Mouse (Mus musculus) limb, embryonic 15.5 days (tissue): ENCODE measurements around the gene Sun3. TPM values are rescaled to one million over a fixed set of nuclear protein-coding genes. Genes with fewer than 3 reads are reported as not detected.

Source experiments
- ATAC-seq: fragments of 200-750 bp; cut with Nextera tagmentation; 2 replicates; pipeline ENCODE4 v1.8.0; 2017; ENCODE audit warnings: low read depth, moderate TSS enrichment; ENCODE audit not compliant: insufficient number of reproducible peaks, low FRiP score, low TSS enrichment
- H3K27ac ChIP-seq: fragments of 300-500 bp; sonication (generic); 2 replicates; pipeline ENCODE4 v1.5.1; 2015; ENCODE audit warnings: moderate library complexity, mild to moderate bottlenecking, inconsistent platforms
- H3K27me3 ChIP-seq: fragments of 300-500 bp; sonication (generic); 2 replicates; pipeline ENCODE4 v1.6.1; 2015; ENCODE audit warnings: inconsistent platforms
- H3K36me3 ChIP-seq: fragments of 300-500 bp; sonication (generic); 2 replicates; pipeline ENCODE4 v1.6.1; 2015; ENCODE audit warnings: inconsistent platforms
- H3K4me1 ChIP-seq: fragments of 300-500 bp; sonication (generic); 2 replicates; pipeline ENCODE4 v1.6.1; 2015; ENCODE audit warnings: inconsistent platforms
- H3K4me2 ChIP-seq: fragments of 300-500 bp; sonication (generic); 2 replicates; pipeline ENCODE4 v1.6.1; 2015; ENCODE audit warnings: mild to moderate bottlenecking, inconsistent platforms
- H3K4me3 ChIP-seq: fragments of 300-500 bp; sonication (generic); 2 replicates; pipeline ENCODE4 v1.5.1; 2015; ENCODE audit warnings: mild to moderate bottlenecking, inconsistent platforms
- H3K9ac ChIP-seq: fragments of 300-500 bp; sonication (generic); 2 replicates; pipeline ENCODE4 v1.6.1; 2015; ENCODE audit warnings: inconsistent platforms
- H3K9me3 ChIP-seq: fragments of 300-500 bp; sonication (generic); 2 replicates; pipeline ENCODE4 v1.6.1; 2016; ENCODE audit warnings: inconsistent platforms
- WGBS: fragments of 180-500 bp; shearing (Covaris S2); methylation state at CpG from one replicate; pipeline ENCODE4 v1.1.7; 2015; 5-methylcytosine and 5-hydroxymethylcytosine counted together
- polyA plus RNA-seq: library from polyadenylated mRNA; unstranded; fragments of >200 nt; fragmentation: Nextera tagmentation; extraction: Ambion mirVana; gene quantifications from 2 replicates; pipeline ENCODE4 v1.2.1, GENCODE M21; 2015

The Sun3 gene
- not detected in 2 replicates for polyA plus RNA-seq

- H3K36me3 ChIP-seq: no peaks in the 10 kb centered on the region
- 1% methylated on average over 18 of the region's 18 CpGs for WGBS
- H3K4me3 ChIP-seq: peak within 1 kb of the TSS; percentile 41
- H3K27ac ChIP-seq: no peak within 1 kb of the TSS
- H3K27me3 ChIP-seq: peaks cover 29% of the 10 kb centered on the region
- peaks cover 10% of the 10 kb centered on the region; the same call in 1 of the 2 replicates for H3K4me1 ChIP-seq
- peak within 1 kb of the TSS; percentile 79 for H3K4me2 ChIP-seq
- no peak within 1 kb of the TSS for H3K9ac ChIP-seq
- H3K9me3 ChIP-seq: no peaks in the 10 kb centered on the region
- peak; percentile 53; the same call in 1 of the 2 replicates for ATAC-seq
These were observed at the start of gene Sun3 for GRCm38 (mm10) chr11:9048703-9049060. Sun3 (minus strand) TSS chr11:9048991.

- no peak overlapping the region for H3K4me2 ChIP-seq
- no peaks in the 10 kb centered on the region for H3K27me3 ChIP-seq
- H3K36me3 ChIP-seq: no peaks in the 10 kb centered on the region
- H3K4me1 ChIP-seq: no peaks in the 10 kb centered on the region
- H3K9me3 ChIP-seq: no peaks in the 10 kb centered on the region
- no peak for ATAC-seq
- H3K4me3 ChIP-seq: no peak overlapping the region
- no peak overlapping the region for H3K9ac ChIP-seq
- H3K27ac ChIP-seq: no peak overlapping the region
- WGBS: 76% methylated on average over 3 of the region's 3 CpGs
These were observed 27.7 kb upstream of the Sun3 start for GRCm38 (mm10) chr11:9076444-9076843.

GRCm38 (mm10) chr11:9060484-9060883 is 11.7 kb upstream of the Sun3 start:
- H3K9ac ChIP-seq: no peak overlapping the region
- H3K27me3 ChIP-seq: no peaks in the 10 kb centered on the region
- H3K9me3 ChIP-seq: no peaks in the 10 kb centered on the region
- ATAC-seq: no peak
- no peaks in the 10 kb centered on the region for H3K4me1 ChIP-seq
- H3K4me2 ChIP-seq: no peak overlapping the region
- no peaks in the 10 kb centered on the region for H3K36me3 ChIP-seq
- no peak overlapping the region for H3K27ac ChIP-seq
- 32% methylated on average over 5 of the region's 5 CpGs for WGBS
- no peak overlapping the region for H3K4me3 ChIP-seq

- Histone ChIP-seq H3K27me3 (no peaks in the 10 kb centered on the region), H3K27ac (no peak overlapping the region), H3K4me1 (no peaks in the 10 kb centered on the region), H3K36me3 (no peaks in the 10 kb centered on the region), H3K9ac (no peak overlapping the region), H3K4me3 (no peak overlapping the region), H3K9me3 (no peaks in the 10 kb centered on the region), H3K4me2 (no peak overlapping the region)
- no peak for ATAC-seq
- 60% methylated on average over 1 of the region's 1 CpGs for WGBS
These were observed 11.2 kb upstream of the Sun3 start for GRCm38 (mm10) chr11:9060029-9060428.

GRCm38 (mm10) chr11:9057711-9058110 is 8.9 kb upstream of the Sun3 start:
- no peak overlapping the region for H3K27ac ChIP-seq
- WGBS: 77% methylated on average over 4 of the region's 4 CpGs
- H3K4me1 ChIP-seq: no peaks in the 10 kb centered on the region
- ATAC-seq: no peak
- H3K9ac ChIP-seq: no peak overlapping the region
- H3K9me3 ChIP-seq: no peaks in the 10 kb centered on the region
- no peaks in the 10 kb centered on the region for H3K36me3 ChIP-seq
- no peak overlapping the region for H3K4me2 ChIP-seq
- H3K4me3 ChIP-seq: no peak overlapping the region
- no peaks in the 10 kb centered on the region for H3K27me3 ChIP-seq

- ATAC-seq: no peak
- no peak overlapping the region for H3K4me3 ChIP-seq
- no peak overlapping the region for H3K4me2 ChIP-seq
- H3K9ac ChIP-seq: no peak overlapping the region
- no peaks in the 10 kb centered on the region for H3K4me1 ChIP-seq
- no peaks in the 10 kb centered on the region for H3K36me3 ChIP-seq
- WGBS: 84% methylated on average over 2 of the region's 2 CpGs
- H3K27ac ChIP-seq: no peak overlapping the region
- no peaks in the 10 kb centered on the region for H3K9me3 ChIP-seq
- 0 out of 2 replicates have a peak, but pooled peaks cover under 1% of the 10 kb centered on the region for H3K27me3 ChIP-seq
These were observed 8.1 kb upstream of the Sun3 start for GRCm38 (mm10) chr11:9056937-9057336.

- peaks cover 10% of the 10 kb centered on the region; the same call in 1 of the 2 replicates for H3K4me1 ChIP-seq
- ATAC-seq: no peak
- H3K27me3 ChIP-seq: peaks cover 29% of the 10 kb centered on the region
- H3K9ac ChIP-seq: no peak overlapping the region
- no peak overlapping the region for H3K4me2 ChIP-seq
- no peaks in the 10 kb centered on the region for H3K36me3 ChIP-seq
- no peak overlapping the region for H3K4me3 ChIP-seq
- 56% methylated on average over 2 of the region's 2 CpGs for WGBS
- H3K9me3 ChIP-seq: no peaks in the 10 kb centered on the region
- H3K27ac ChIP-seq: no peak overlapping the region
These were observed 3.1 kb upstream of the Sun3 start for GRCm38 (mm10) chr11:9051895-9052294.

- no peak overlapping the region for H3K4me3 ChIP-seq
- no peak overlapping the region for H3K9ac ChIP-seq
- H3K27ac ChIP-seq: no peak overlapping the region
- H3K27me3 ChIP-seq: peaks cover 29% of the 10 kb centered on the region
- H3K36me3 ChIP-seq: no peaks in the 10 kb centered on the region
- H3K4me2 ChIP-seq: no peak overlapping the region
- peaks cover 10% of the 10 kb centered on the region; the same call in 1 of the 2 replicates for H3K4me1 ChIP-seq
- no peak for ATAC-seq
- WGBS: 79% methylated on average over 4 of the region's 4 CpGs
- no peaks in the 10 kb centered on the region for H3K9me3 ChIP-seq
These were observed 1.4 kb upstream of the Sun3 start for GRCm38 (mm10) chr11:9050241-9050640.

- Histone ChIP-seq H3K9ac (no peak within 1 kb of the TSS), H3K4me2 (peak within 1 kb of the TSS; percentile 79), H3K4me1 (peaks cover 10% of the 10 kb centered on the region; the same call in 1 of the 2 replicates), H3K27ac (no peak within 1 kb of the TSS), H3K4me3 (peak within 1 kb of the TSS; percentile 41), H3K9me3 (no peaks in the 10 kb centered on the region), H3K36me3 (no peaks in the 10 kb centered on the region), H3K27me3 (peaks cover 29% of the 10 kb centered on the region)
- 5% methylated on average over 21 of the region's 21 CpGs for WGBS
- peak; percentile 91 for ATAC-seq
These were observed 634 bp downstream of the Sun3 start, which contains the start of gene Gm11992 for GRCm38 (mm10) chr11:9048011-9048702. Gm11992 (plus strand) TSS chr11:9048594.

- WGBS: 75% methylated on average over 5 of the region's 5 CpGs
- ATAC-seq: no peak
- Histone ChIP-seq H3K27me3 (peaks cover 29% of the 10 kb centered on the region), H3K9ac (no peak overlapping the region), H3K4me2 (no peak overlapping the region), H3K27ac (no peak overlapping the region), H3K9me3 (no peaks in the 10 kb centered on the region), H3K4me3 (no peak overlapping the region), H3K36me3 (no peaks in the 10 kb centered on the region), H3K4me1 (peaks cover 10% of the 10 kb centered on the region; the same call in 1 of the 2 replicates)
These were observed 1.7 kb downstream of the Sun3 start for GRCm38 (mm10) chr11:9047044-9047443.

- Histone ChIP-seq H3K4me3 (no peak overlapping the region), H3K4me1 (peaks cover 10% of the 10 kb centered on the region; the same call in 1 of the 2 replicates), H3K4me2 (no peak overlapping the region), H3K36me3 (no peaks in the 10 kb centered on the region), H3K9ac (no peak overlapping the region), H3K27ac (no peak overlapping the region), H3K27me3 (peaks cover 27% of the 10 kb centered on the region), H3K9me3 (no peaks in the 10 kb centered on the region)
- 88% methylated on average over 2 of the region's 2 CpGs for WGBS
- ATAC-seq: no peak
These were observed 2.2 kb downstream of the Sun3 start for GRCm38 (mm10) chr11:9046546-9046945.

GRCm38 (mm10) chr11:9031530-9031929 is 17.3 kb downstream of the Sun3 start:
- H3K4me3 ChIP-seq: no peak overlapping the region
- H3K4me1 ChIP-seq: no peaks in the 10 kb centered on the region
- no peaks in the 10 kb centered on the region for H3K36me3 ChIP-seq
- H3K9ac ChIP-seq: no peak overlapping the region
- no peaks in the 10 kb centered on the region for H3K27me3 ChIP-seq
- no peak for ATAC-seq
- no peak overlapping the region for H3K27ac ChIP-seq
- H3K9me3 ChIP-seq: no peaks in the 10 kb centered on the region
- 83% methylated on average over 2 of the region's 2 CpGs for WGBS
- H3K4me2 ChIP-seq: no peak overlapping the region
